Mouse (Mus musculus) cerebellum, adult 2 months (tissue): ENCODE measurements at regions not wholly inside any gene's neighbourhood (a gene's known extent, or its start where the extent isn't known, plus 50 kb on each side); places are given as distances from the start of the nearest gene placed in this dataset.

ENCODE experiments used
- CTCF ChIP-seq: fragments of 200-500 bp; IDR thresholded peaks from 2 replicates; pipeline ENCODE4 v1.5.1; 2011; ENCODE audit warnings: low read depth, mild to moderate bottlenecking, control low read depth, low read length, moderate library complexity, borderline replicate concordance; ENCODE audit not compliant: insufficient read depth
- POLR2A ChIP-seq: fragments of 200-500 bp; IDR thresholded peaks from 2 replicates; pipeline ENCODE4 v1.6.1; 2011; ENCODE audit warnings: low read length, control low read depth, borderline replicate concordance; ENCODE audit not compliant: insufficient read depth

DNA sequence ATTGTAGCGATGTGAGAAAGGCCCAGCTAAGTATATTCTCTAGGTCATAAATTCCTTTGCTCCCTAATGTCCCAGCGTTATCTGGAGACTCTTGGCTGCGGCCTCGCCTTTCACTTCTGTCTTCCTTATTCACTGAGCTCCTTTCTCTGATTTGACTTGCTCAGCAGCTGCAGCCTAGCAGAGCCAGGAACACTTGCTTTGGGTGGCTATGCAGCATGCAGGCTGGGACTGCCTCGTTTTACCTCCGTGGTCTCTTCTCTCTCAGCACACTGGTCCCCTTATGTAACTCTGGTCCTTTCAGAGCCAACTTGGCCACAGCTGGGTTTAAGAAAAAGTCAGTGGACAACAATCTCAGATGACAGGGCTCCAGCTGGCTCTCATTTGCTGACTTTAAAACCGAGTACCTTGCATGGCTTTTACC, 75.1 kb downstream of the Fam173b start:
- TF ChIP-seq CTCF = no peak
- TF ChIP-seq POLR2A = no peak
